ENCODE assay signal across 10 mouse cellular contexts in the genomic region with DNA sequence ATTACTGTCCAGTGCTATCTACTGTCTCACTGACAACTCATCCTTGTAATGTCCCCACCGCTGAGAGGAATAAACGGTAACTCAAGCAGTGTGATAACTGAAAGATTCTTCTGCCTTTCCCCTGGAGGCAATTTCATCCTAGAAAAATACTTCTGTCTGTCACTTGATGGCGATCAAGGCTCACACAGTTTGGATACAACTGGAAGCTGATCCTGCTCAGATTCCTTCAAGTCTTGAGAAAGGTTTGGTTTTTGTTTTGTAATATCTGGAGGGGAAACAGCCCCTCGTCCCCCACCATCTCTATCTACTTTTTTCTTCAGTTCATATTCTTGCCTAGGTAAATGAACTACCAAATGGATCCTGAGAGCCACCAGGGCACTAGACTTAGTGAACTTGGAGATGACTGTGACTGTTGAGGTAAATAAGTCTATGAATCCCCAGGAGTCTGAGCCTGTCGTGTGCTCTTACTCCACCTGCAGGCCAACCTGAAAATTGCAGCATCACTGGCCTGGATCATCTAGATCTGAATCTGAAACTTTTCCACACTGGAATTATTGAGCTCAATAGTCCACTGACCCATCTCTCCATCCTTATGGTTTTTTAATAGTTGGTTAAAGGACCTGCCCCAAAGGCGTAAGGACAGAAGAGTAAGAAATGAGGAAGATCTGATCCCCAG. TPM values are rescaled to one million over a fixed set of nuclear protein-coding genes. Genes with fewer than 3 reads are reported as not detected.
DNase-seq lines count a peak whose midpoint lies in the region; ATAC-seq lines count a peak whose summit lies in the region.
"Had no signal": no experiment of that assay in that cellular context is flagged by ENCODE, and none has a peak within 500 bp of the region (broad histone marks: within the 10 kb centered on the region; RNA-seq: fewer than 3 reads in every experiment).

No protein-coding gene starts in this region.

- H3K27ac ChIP-seq in hindbrain, embryonic 11.5 days (ENCODE audit: low read depth, low read length), result no peak overlapping the region
- no peak overlapping the region for H3K27ac ChIP-seq in hindbrain, embryonic 13.5 days
- H3K27ac ChIP-seq in embryonic facial prominence, embryonic 14.5 days (replicated peaks; ENCODE audit: low read depth, low read length), result no peak overlapping the region
- H3K27ac ChIP-seq: limb, embryonic 15.5 days had no signal

- H3K9me3 ChIP-seq in hindbrain, embryonic 11.5 days (ENCODE audit: control insufficient read depth, low read length), result no peaks in the 10 kb centered on the region
- no peaks in the 10 kb centered on the region for H3K9me3 ChIP-seq in hindbrain, embryonic 13.5 days
- no peaks in the 10 kb centered on the region for H3K9me3 ChIP-seq in embryonic facial prominence, embryonic 14.5 days (ENCODE audit: control insufficient read depth, low read length)
- H3K9me3 ChIP-seq: limb, embryonic 15.5 days had no signal

- DNase-seq in hindbrain, embryonic 11.5 days (ENCODE audit: low spot score), result peak; percentile 67
- peak; percentile 33 for DNase-seq in A20 (ENCODE audit: low read depth, low spot score)
- peak; percentile 67 for DNase-seq in MN1 (ENCODE audit: low spot score)
- DNase-seq in embryonic facial prominence, embryonic 14.5 days (ENCODE audit: low spot score), result peak; percentile 17
- peak; percentile 43 to 47 for DNase-seq in left cerebral cortex, postnatal 14 days (ENCODE audit: low spot score in 2 of 2)
- DNase-seq in right cerebral cortex, postnatal 4 days, result peak; percentile 52
- no peak for DNase-seq in T-cell, adult 2 months (ENCODE audit: low spot score)

- no peaks in the 10 kb centered on the region for H3K36me3 ChIP-seq in hindbrain, embryonic 11.5 days (ENCODE audit: control insufficient read depth, insufficient read depth, low read length)
- no peaks in the 10 kb centered on the region for H3K36me3 ChIP-seq in hindbrain, embryonic 13.5 days
- H3K36me3 ChIP-seq in embryonic facial prominence, embryonic 14.5 days (ENCODE audit: control insufficient read depth, insufficient read depth, low read length), result no peaks in the 10 kb centered on the region
- H3K36me3 ChIP-seq: limb, embryonic 15.5 days had no signal

- 53% methylated on average over 6 of the region's 6 CpGs for WGBS in hindbrain, embryonic 11.5 days
- 54% methylated on average over 6 of the region's 6 CpGs for whole genome bisulfite sequencing in hindbrain, embryonic 13.5 days
- WGBS in embryonic facial prominence, embryonic 14.5 days, result 43% methylated on average over 6 of the region's 6 CpGs

- no peak for ATAC-seq in hindbrain, embryonic 11.5 days (ENCODE audit: low FRiP score)
- ATAC-seq in hindbrain, embryonic 13.5 days (ENCODE audit: low FRiP score), result no peak
- ATAC-seq in embryonic facial prominence, embryonic 14.5 days (ENCODE audit: low read depth), result no peak

- intact Hi-C loops in left cerebral cortex, postnatal 14 days (cut with DNase I), result loop anchor here (2.0 kb wide), 1 partner anchor 113 kb away; no protein-coding TSS in a partner anchor

- H3K27me3 ChIP-seq in hindbrain, embryonic 11.5 days (ENCODE audit: control insufficient read depth, insufficient read depth, low read length), result no peaks in the 10 kb centered on the region
- 0 out of 2 replicates have a peak, but pooled peaks cover 2% of the 10 kb centered on the region for H3K27me3 ChIP-seq in hindbrain, embryonic 13.5 days
- H3K27me3 ChIP-seq in embryonic facial prominence, embryonic 14.5 days (replicated peaks; ENCODE audit: control insufficient read depth, insufficient read depth, low read length), result no peaks in the 10 kb centered on the region
- H3K27me3 ChIP-seq: limb, embryonic 15.5 days had no signal

- no peak overlapping the region for H3K9ac ChIP-seq in hindbrain, embryonic 11.5 days (ENCODE audit: low read depth, low read length)
- no peak overlapping the region for H3K9ac ChIP-seq in hindbrain, embryonic 13.5 days
- H3K9ac ChIP-seq in embryonic facial prominence, embryonic 14.5 days (ENCODE audit: low read depth, low read length), result no peak overlapping the region
- H3K9ac ChIP-seq: limb, embryonic 15.5 days had no signal

- no peak overlapping the region for H3K4me3 ChIP-seq in hindbrain, embryonic 11.5 days (ENCODE audit: low read depth, low read length)
- no peak overlapping the region for H3K4me3 ChIP-seq in hindbrain, embryonic 13.5 days
- H3K4me3 ChIP-seq in embryonic facial prominence, embryonic 14.5 days (ENCODE audit: low read depth, low read length), result no peak overlapping the region
- H3K4me3 ChIP-seq: erythroblast, embryonic 14.5 days; limb, embryonic 15.5 days had no signal

- no peaks in the 10 kb centered on the region for H3K4me1 ChIP-seq in hindbrain, embryonic 11.5 days (replicated peaks; ENCODE audit: control insufficient read depth, insufficient read depth, low read length)
- no peaks in the 10 kb centered on the region for H3K4me1 ChIP-seq in hindbrain, embryonic 13.5 days (replicated peaks)
- H3K4me1 ChIP-seq in embryonic facial prominence, embryonic 14.5 days (ENCODE audit: control insufficient read depth, insufficient read depth, low read length), result no peaks in the 10 kb centered on the region
- H3K4me1 ChIP-seq: limb, embryonic 15.5 days had no signal

- H3K4me2 ChIP-seq in hindbrain, embryonic 11.5 days (replicated peaks; ENCODE audit: low read depth, low read length), result no peak overlapping the region
- no peak overlapping the region for H3K4me2 ChIP-seq in hindbrain, embryonic 13.5 days
- no peak overlapping the region for H3K4me2 ChIP-seq in embryonic facial prominence, embryonic 14.5 days (ENCODE audit: low read depth, low read length)
- H3K4me2 ChIP-seq: limb, embryonic 15.5 days had no signal

RNA-seq across cellular contexts. Expression of gene Prlhr, which starts 30.4 kb away (rescaled TPM):
- 0.15 TPM in 1 of 2 replicates, not detected in the other for polyA plus RNA-seq in hindbrain, embryonic 11.5 days (2014; fragmentation: Nextera tagmentation; extraction: Ambion mirVana)
- polyA plus RNA-seq in hindbrain, embryonic 13.5 days (2015; fragmentation: Nextera tagmentation; extraction: Ambion mirVana), result 0.12 and 0.17 TPM in 2 replicates
- not detected in 2 replicates for polyA plus RNA-seq in embryonic facial prominence, embryonic 14.5 days (2014; fragmentation: Nextera tagmentation; extraction: Ambion mirVana)
- total RNA-seq in left cerebral cortex, postnatal 14 days (2021), result under 1 TPM in 1 of 2 experiments, not detected in 1; 0.27 TPM
- polyA plus RNA-seq: erythroblast, embryonic 14.5 days; limb, embryonic 15.5 days had no signal
